Mouse (Mus musculus): ENCODE results near the gene Slc17a2. TPM values are rescaled to one million over a fixed set of nuclear protein-coding genes. Genes with fewer than 3 reads are reported as not detected.

The Slc17a2 gene
- total and polyA plus RNA-seq, 3 experiments, result 0.11 TPM; not detected in 2

DNA sequence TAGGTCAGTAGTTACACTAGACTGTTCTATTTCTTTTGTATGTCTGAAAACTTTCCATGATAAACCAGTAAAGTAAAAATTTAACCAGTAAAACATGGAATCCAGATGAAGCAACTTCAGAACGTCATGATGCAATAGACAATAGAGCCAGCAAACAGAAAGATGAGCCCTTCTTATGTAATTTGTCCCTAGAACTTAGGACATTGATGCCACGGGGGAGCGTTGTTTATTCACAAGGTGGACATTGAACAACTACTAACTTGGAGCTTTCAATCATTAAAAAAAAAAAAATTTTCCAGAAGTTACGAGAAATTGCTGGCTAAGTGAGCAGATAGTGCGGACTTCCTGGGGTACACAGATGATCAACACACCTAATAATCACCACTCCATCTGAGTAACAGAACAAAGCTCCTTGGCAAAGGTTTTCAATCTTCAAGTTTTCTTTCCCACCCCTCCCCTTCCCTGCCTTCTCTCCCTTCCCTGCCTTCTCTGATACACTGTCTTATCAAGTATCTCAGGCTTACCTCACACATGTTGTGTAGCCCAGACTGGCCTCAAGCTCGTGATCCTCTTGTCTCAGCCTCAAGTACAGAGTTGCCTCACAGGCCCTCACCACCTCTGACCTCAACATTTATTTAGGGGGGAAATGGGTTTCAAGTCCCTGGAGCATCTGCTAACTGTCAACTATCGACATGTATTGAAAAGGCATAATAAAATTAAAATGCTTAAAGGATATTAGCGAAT, 62.2 kb downstream of the Slc17a2 start:
- no peaks in the 10 kb centered on the region for H3K9me3 ChIP-seq (replicated peaks)
- no peaks in the 10 kb centered on the region for H3K36me3 ChIP-seq (replicated peaks)
- ATAC-seq (ENCODE audit: extremely low read depth, insufficient number of reproducible peaks, low FRiP score, poor library complexity, severe bottlenecking) (no peak), DNase-seq (ENCODE audit: low spot score) (no peak)
- no peaks in the 10 kb centered on the region for H3K4me1 ChIP-seq (ENCODE audit: insufficient read depth, low read depth, low read length)
- H3K27me3 ChIP-seq (ENCODE audit: insufficient read depth, low read length), result peaks cover 2% of the 10 kb centered on the region; the same call in 1 of the 2 replicates
- TF ChIP-seq TAL1 (conservative IDR thresholded peaks at IDR 0.05; ENCODE audit: low read depth, low read length), result no peak
- no peak for TF ChIP-seq GATA2 (IDR thresholded peaks at IDR 0.05; ENCODE audit: borderline replicate concordance, low read depth, low read length)
- TF ChIP-seq GATA1 (IDR thresholded peaks at IDR 0.05; ENCODE audit: borderline replicate concordance, low read length), result no peak
- TF ChIP-seq POLR2AphosphoS5 (IDR thresholded peaks at IDR 0.05; ENCODE audit: insufficient replicate concordance, low read depth, low read length), result no peak
- no peak for TF ChIP-seq CTCF (IDR thresholded peaks at IDR 0.05; ENCODE audit: low read depth, low read length)
- no peak overlapping the region for H3K4me3 ChIP-seq (ENCODE audit: low read depth, low read length)

DNA sequence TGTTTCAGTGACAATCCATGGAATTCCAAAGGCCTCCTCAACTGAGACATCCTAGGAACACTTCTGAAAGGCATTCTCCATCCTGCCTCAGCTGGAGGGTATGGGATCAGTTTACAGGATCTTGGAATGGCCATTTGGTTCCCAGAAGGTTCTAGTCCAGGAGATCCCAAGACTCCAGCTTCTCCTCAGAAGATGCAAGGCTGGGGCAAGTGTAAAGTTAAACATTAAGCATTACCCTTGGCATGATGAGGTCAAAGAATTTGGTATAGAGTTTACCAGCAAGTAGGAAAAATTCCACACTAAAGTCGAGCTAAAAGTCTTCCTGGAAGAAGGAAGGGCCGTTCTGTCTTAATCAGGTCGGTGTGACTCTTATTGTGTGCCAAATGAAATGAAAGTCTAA, 63.2 kb downstream of the Slc17a2 start:
- H3K27me3 ChIP-seq (ENCODE audit: insufficient read depth, low read length), result peaks cover 2% of the 10 kb centered on the region; the same call in 1 of the 2 replicates
- no peak overlapping the region for H3K4me3 ChIP-seq (ENCODE audit: low read depth, low read length)
- TF ChIP-seq GATA2 (IDR thresholded peaks at IDR 0.05; ENCODE audit: borderline replicate concordance, low read depth, low read length) (no peak), GATA1 (IDR thresholded peaks at IDR 0.05; ENCODE audit: borderline replicate concordance, low read length) (no peak), CTCF (IDR thresholded peaks at IDR 0.05; ENCODE audit: low read depth, low read length) (no peak), TAL1 (conservative IDR thresholded peaks at IDR 0.05; ENCODE audit: low read depth, low read length) (no peak), POLR2AphosphoS5 (IDR thresholded peaks at IDR 0.05; ENCODE audit: insufficient replicate concordance, low read depth, low read length) (no peak)
- no peak for ATAC-seq (ENCODE audit: extremely low read depth, insufficient number of reproducible peaks, low FRiP score, poor library complexity, severe bottlenecking)
- DNase-seq (ENCODE audit: low spot score), result no peak
- no peaks in the 10 kb centered on the region for H3K9me3 ChIP-seq (replicated peaks)
- H3K36me3 ChIP-seq (replicated peaks), result no peaks in the 10 kb centered on the region
- H3K4me1 ChIP-seq (ENCODE audit: insufficient read depth, low read depth, low read length), result no peaks in the 10 kb centered on the region

DNA sequence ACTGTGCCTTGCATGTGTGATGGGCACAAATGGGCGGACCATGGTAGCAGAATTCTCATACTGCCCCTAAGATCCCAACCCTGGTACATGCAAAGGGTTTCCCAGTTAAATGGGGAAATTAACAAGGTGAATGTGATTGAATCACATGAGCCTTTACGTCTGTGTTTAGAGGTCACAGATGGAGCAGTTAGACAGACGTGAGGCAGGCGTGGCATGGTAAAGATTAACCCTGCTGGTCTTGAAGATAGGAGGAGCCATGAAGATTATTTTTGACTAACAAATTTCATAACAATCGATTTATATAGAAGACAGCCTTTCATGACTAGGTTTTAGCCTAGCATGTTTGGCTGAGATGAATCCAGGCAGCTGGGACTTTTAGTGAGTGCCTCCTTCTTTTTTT, 66.3 kb downstream of the Slc17a2 start:
- no peaks in the 10 kb centered on the region for H3K36me3 ChIP-seq (replicated peaks)
- no peak for ATAC-seq (ENCODE audit: extremely low read depth, insufficient number of reproducible peaks, low FRiP score, poor library complexity, severe bottlenecking)
- TF ChIP-seq POLR2AphosphoS5 (IDR thresholded peaks at IDR 0.05; ENCODE audit: insufficient replicate concordance, low read depth, low read length), result no peak
- H3K4me3 ChIP-seq (ENCODE audit: low read depth, low read length), result no peak overlapping the region
- H3K9me3 ChIP-seq (replicated peaks), result no peaks in the 10 kb centered on the region
- DNase-seq (ENCODE audit: low spot score), result no peak
- peaks cover 4% of the 10 kb centered on the region; the same call in 1 of the 2 replicates for H3K27me3 ChIP-seq (ENCODE audit: insufficient read depth, low read length)
- no peaks in the 10 kb centered on the region for H3K4me1 ChIP-seq (ENCODE audit: insufficient read depth, low read depth, low read length)

Other genes with a start within 250 kb of the Slc17a2 start
Only the 20 nearest of the 30 such genes appear.
- 5.1 and 6.4 TPM in 2 replicates for gene Hist1h2ac, start 123.0 kb upstream of the Slc17a2 start, total RNA-seq (2014; fragmentation: Nextera tagmentation)
- gene Hist1h2ac, start 123.0 kb upstream of the Slc17a2 start, total RNA-seq (2017), result 54.4 and 93.5 TPM in 2 replicates
- 1.1 and 3.8 TPM in 2 replicates for gene Hist1h2ac, start 123.0 kb upstream of the Slc17a2 start, polyA plus RNA-seq (2012)
- 62.5 and 102 TPM in 2 replicates for gene Hist1h2bc, start 122.8 kb upstream of the Slc17a2 start, total RNA-seq (2014; fragmentation: Nextera tagmentation)
- gene Hist1h2bc, start 122.8 kb upstream of the Slc17a2 start, total RNA-seq (2017), result 387 and 479 TPM in 2 replicates
- gene Hist1h2bc, start 122.8 kb upstream of the Slc17a2 start, polyA plus RNA-seq (2012), result 8.5 and 11.3 TPM in 2 replicates
- gene Hist1h1t, start 111.2 kb upstream of the Slc17a2 start, total RNA-seq (2014; fragmentation: Nextera tagmentation), result not detected in 2 replicates
- 0.16 and 0.29 TPM in 2 replicates for gene Hist1h1t, start 111.2 kb upstream of the Slc17a2 start, total RNA-seq (2017)
- gene Hist1h1t, start 111.2 kb upstream of the Slc17a2 start, polyA plus RNA-seq (2012), result not detected in 2 replicates
- 89.9 and 123 TPM in 2 replicates for gene Hist1h4c, start 108.5 kb upstream of the Slc17a2 start, total RNA-seq (2014; fragmentation: Nextera tagmentation)
- gene Hist1h4c, start 108.5 kb upstream of the Slc17a2 start, total RNA-seq (2017), result 238 and 240 TPM in 2 replicates
- gene Hist1h4c, start 108.5 kb upstream of the Slc17a2 start, polyA plus RNA-seq (2012), result 2.2 and 9.8 TPM in 2 replicates
- gene Hfe, start 96.1 kb upstream of the Slc17a2 start, total RNA-seq (2014; fragmentation: Nextera tagmentation), result not detected in 2 replicates
- gene Hfe, start 96.1 kb upstream of the Slc17a2 start, total RNA-seq (2017), result 0.16 TPM in 1 of 2 replicates, not detected in the other
- gene Hfe, start 96.1 kb upstream of the Slc17a2 start, polyA plus RNA-seq (2012), result not detected in 2 replicates
- 471 and 514 TPM in 2 replicates for gene Hist1h1c, start 68.2 kb upstream of the Slc17a2 start, total RNA-seq (2014; fragmentation: Nextera tagmentation)
- 589 and 623 TPM in 2 replicates for gene Hist1h1c, start 68.2 kb upstream of the Slc17a2 start, total RNA-seq (2017)
- gene Hist1h1c, start 68.2 kb upstream of the Slc17a2 start, polyA plus RNA-seq (2012), result 10.5 and 25.6 TPM in 2 replicates
- gene Hist1h3c, start 61.4 kb upstream of the Slc17a2 start, total RNA-seq (2014; fragmentation: Nextera tagmentation), result 759 and 936 TPM in 2 replicates
- gene Hist1h3c, start 61.4 kb upstream of the Slc17a2 start, total RNA-seq (2017), result 437 and 629 TPM in 2 replicates
- gene Hist1h3c, start 61.4 kb upstream of the Slc17a2 start, polyA plus RNA-seq (2012), result 8.6 and 19.8 TPM in 2 replicates
- gene Hist1h2bb, start 60.3 kb upstream of the Slc17a2 start, total RNA-seq (2014; fragmentation: Nextera tagmentation), result 444 and 466 TPM in 2 replicates
- gene Hist1h2bb, start 60.3 kb upstream of the Slc17a2 start, total RNA-seq (2017), result 1,704 and 1,978 TPM in 2 replicates
- 4.3 and 32.5 TPM in 2 replicates for gene Hist1h2bb, start 60.3 kb upstream of the Slc17a2 start, polyA plus RNA-seq (2012)
- 535 and 541 TPM in 2 replicates for gene Hist1h2ab, start 55.9 kb upstream of the Slc17a2 start, total RNA-seq (2014; fragmentation: Nextera tagmentation)
- 1,062 and 1,423 TPM in 2 replicates for gene Hist1h2ab, start 55.9 kb upstream of the Slc17a2 start, total RNA-seq (2017)
- gene Hist1h2ab, start 55.9 kb upstream of the Slc17a2 start, polyA plus RNA-seq (2012), result 24.2 and 62.4 TPM in 2 replicates
- gene Hist1h3b, start 54.7 kb upstream of the Slc17a2 start, total RNA-seq (2014; fragmentation: Nextera tagmentation), result 745 and 817 TPM in 2 replicates
- gene Hist1h3b, start 54.7 kb upstream of the Slc17a2 start, total RNA-seq (2017), result 955 and 1,281 TPM in 2 replicates
- gene Hist1h3b, start 54.7 kb upstream of the Slc17a2 start, polyA plus RNA-seq (2012), result 5.7 and 22.8 TPM in 2 replicates
- 272 and 301 TPM in 2 replicates for gene Hist1h4b, start 50.0 kb upstream of the Slc17a2 start, total RNA-seq (2014; fragmentation: Nextera tagmentation)
- gene Hist1h4b, start 50.0 kb upstream of the Slc17a2 start, total RNA-seq (2017), result 2,655 and 2,848 TPM in 2 replicates
- 6.6 and 21.7 TPM in 2 replicates for gene Hist1h4b, start 50.0 kb upstream of the Slc17a2 start, polyA plus RNA-seq (2012)
- gene Hist1h4a, start 45.8 kb upstream of the Slc17a2 start, total RNA-seq (2014; fragmentation: Nextera tagmentation), result 408 and 465 TPM in 2 replicates
- 867 and 973 TPM in 2 replicates for gene Hist1h4a, start 45.8 kb upstream of the Slc17a2 start, total RNA-seq (2017)
- gene Hist1h4a, start 45.8 kb upstream of the Slc17a2 start, polyA plus RNA-seq (2012), result 12.0 and 53.5 TPM in 2 replicates
- gene Hist1h3a, start 44.6 kb upstream of the Slc17a2 start, total RNA-seq (2014; fragmentation: Nextera tagmentation), result 261 and 263 TPM in 2 replicates
- 139 and 203 TPM in 2 replicates for gene Hist1h3a, start 44.6 kb upstream of the Slc17a2 start, total RNA-seq (2017)
- 5.3 and 8.2 TPM in 2 replicates for gene Hist1h3a, start 44.6 kb upstream of the Slc17a2 start, polyA plus RNA-seq (2012)
- gene Hist1h1a, start 43.3 kb upstream of the Slc17a2 start, total RNA-seq (2014; fragmentation: Nextera tagmentation), result 351 and 375 TPM in 2 replicates
- 1,895 and 1,917 TPM in 2 replicates for gene Hist1h1a, start 43.3 kb upstream of the Slc17a2 start, total RNA-seq (2017)
- gene Hist1h1a, start 43.3 kb upstream of the Slc17a2 start, polyA plus RNA-seq (2012), result 0.90 and 1.9 TPM in 2 replicates
- not detected in 2 replicates for gene Trim38, start 37.1 kb upstream of the Slc17a2 start, total RNA-seq (2014; fragmentation: Nextera tagmentation)
- gene Trim38, start 37.1 kb upstream of the Slc17a2 start, total RNA-seq (2017), result 0.27 TPM in 1 of 2 replicates, not detected in the other
- gene Trim38, start 37.1 kb upstream of the Slc17a2 start, polyA plus RNA-seq (2012), result not detected in 2 replicates
- not detected in 2 replicates for gene Slc17a3, start 32.4 kb downstream of the Slc17a2 start, total RNA-seq (2014; fragmentation: Nextera tagmentation)
- 0.06 and 0.22 TPM in 2 replicates for gene Slc17a3, start 32.4 kb downstream of the Slc17a2 start, total RNA-seq (2017)
- gene Slc17a3, start 32.4 kb downstream of the Slc17a2 start, polyA plus RNA-seq (2012), result not detected in 2 replicates
- gene Slc17a1, start 60.8 kb downstream of the Slc17a2 start, total RNA-seq (2014; fragmentation: Nextera tagmentation), result not detected in 2 replicates
- 0.82 and 1.1 TPM in 2 replicates for gene Slc17a1, start 60.8 kb downstream of the Slc17a2 start, total RNA-seq (2017)
- not detected in 2 replicates for gene Slc17a1, start 60.8 kb downstream of the Slc17a2 start, polyA plus RNA-seq (2012)
- not detected in 2 replicates for gene Slc17a4, start 108.0 kb downstream of the Slc17a2 start, total RNA-seq (2014; fragmentation: Nextera tagmentation)
- 0.17 and 0.27 TPM in 2 replicates for gene Slc17a4, start 108.0 kb downstream of the Slc17a2 start, total RNA-seq (2017)
- gene Slc17a4, start 108.0 kb downstream of the Slc17a2 start, polyA plus RNA-seq (2012), result not detected in 2 replicates
- not detected in 2 replicates for gene Hist1h2ba, start 127.2 kb downstream of the Slc17a2 start, total RNA-seq (2014; fragmentation: Nextera tagmentation)
- not detected in 2 replicates for gene Hist1h2ba, start 127.2 kb downstream of the Slc17a2 start, total RNA-seq (2017)
- not detected in 2 replicates for gene Hist1h2ba, start 127.2 kb downstream of the Slc17a2 start, polyA plus RNA-seq (2012)
- not detected in 2 replicates for gene Hist1h2aa, start 127.5 kb downstream of the Slc17a2 start, total RNA-seq (2014; fragmentation: Nextera tagmentation)
- gene Hist1h2aa, start 127.5 kb downstream of the Slc17a2 start, total RNA-seq (2017), result not detected in 2 replicates
- gene Hist1h2aa, start 127.5 kb downstream of the Slc17a2 start, polyA plus RNA-seq (2012), result not detected in 2 replicates